In the genomic region with DNA sequence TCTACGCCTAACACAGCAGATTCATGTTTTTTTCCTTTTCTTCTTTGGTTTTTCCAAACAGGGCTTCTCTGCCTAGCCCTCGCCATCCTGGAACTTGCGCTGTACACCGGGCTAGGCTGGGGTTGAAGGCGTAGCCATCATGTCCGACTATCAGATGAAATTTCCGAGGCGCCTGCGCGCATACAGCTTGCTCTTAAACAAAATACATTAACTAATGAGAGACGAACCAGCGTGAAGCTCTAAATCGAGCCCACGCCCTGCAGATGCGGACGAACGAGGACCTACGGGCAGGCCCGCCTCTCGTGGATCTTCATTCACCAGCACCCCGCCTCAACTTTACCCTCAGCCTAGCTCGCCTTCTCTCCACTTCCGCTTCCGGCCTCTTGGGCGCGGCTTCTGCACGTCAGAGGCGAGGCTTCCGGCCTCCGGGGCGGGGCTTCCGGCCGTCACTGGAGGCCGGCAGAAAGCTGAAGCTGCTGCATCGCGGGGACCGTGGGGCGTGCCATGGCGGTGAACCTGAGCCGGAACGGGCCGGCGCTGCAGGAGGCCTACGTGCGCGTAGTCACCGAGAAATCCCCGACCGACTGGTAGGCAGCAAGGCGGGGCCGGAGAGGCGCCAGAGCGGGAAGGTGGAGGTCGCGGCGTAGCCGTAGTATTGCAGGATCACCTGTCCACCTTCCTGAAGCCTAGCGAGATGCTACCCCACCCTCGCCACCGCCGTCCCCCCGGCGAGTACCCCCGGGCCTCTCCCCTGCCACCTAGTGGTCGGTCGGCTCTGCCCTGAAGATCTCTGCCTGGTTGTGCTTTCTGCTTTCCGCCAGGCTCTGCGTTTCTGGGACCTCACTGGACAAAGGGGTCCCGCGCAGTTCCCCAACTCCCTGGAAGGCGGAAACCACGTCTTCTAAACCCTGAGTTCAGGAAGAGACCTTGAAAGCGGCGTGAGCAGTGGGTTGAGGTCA, we compare ENCODE assay signal across 8 mouse cellular contexts. TPM values are rescaled to one million over a fixed set of nuclear protein-coding genes. Genes with fewer than 3 reads are reported as not detected.
DNase-seq lines count a peak whose midpoint lies in the region; ATAC-seq lines count a peak whose summit lies in the region.

Gene Dbnl (plus strand): TSS at position 433 of the 959 bp plus-strand sequence.

- H3K4me3 ChIP-seq in hindbrain, embryonic 11.5 days (ENCODE audit: low read depth, low read length): peak within 1 kb of the TSS; percentile 75

- H3K27ac ChIP-seq in hindbrain, embryonic 11.5 days (ENCODE audit: low read depth, low read length): peak within 1 kb of the TSS; percentile 83

- peak within 1 kb of the TSS; percentile 85 for H3K9ac ChIP-seq in hindbrain, embryonic 11.5 days (ENCODE audit: low read depth, low read length)

- H3K9me3 ChIP-seq in hindbrain, embryonic 11.5 days (ENCODE audit: control insufficient read depth, low read length): no peaks in the 10 kb centered on the region

- WGBS in hindbrain, embryonic 11.5 days: under 1% methylated on average over 74 of the region's 74 CpGs

- H3K4me1 ChIP-seq in hindbrain, embryonic 11.5 days (replicated peaks; ENCODE audit: control insufficient read depth, insufficient read depth, low read length): peaks cover 4% of the 10 kb centered on the region; the same call in 1 of the 2 replicates

- no peaks in the 10 kb centered on the region for H3K36me3 ChIP-seq in hindbrain, embryonic 11.5 days (ENCODE audit: control insufficient read depth, insufficient read depth, low read length)

- peak within 1 kb of the TSS; percentile 84 for H3K4me2 ChIP-seq in hindbrain, embryonic 11.5 days (replicated peaks; ENCODE audit: low read depth, low read length)

- H3K27me3 ChIP-seq in hindbrain, embryonic 11.5 days (ENCODE audit: control insufficient read depth, insufficient read depth, low read length): no peaks in the 10 kb centered on the region

- peak; percentile 97 for DNase-seq in Muller cell, postnatal 12 days (ENCODE audit: inconsistent ontology term)
- peak; percentile 95 for DNase-seq in cerebellum, adult 9-11 months
- DNase-seq in frontal cortex, adult 2 months (ENCODE audit: extremely low spot score in 1 of 2, low spot score in 1 of 2): peak; percentile 89 to 96
- peak; percentile 98 for DNase-seq in hindbrain, embryonic 11.5 days (ENCODE audit: low spot score)
- DNase-seq in layer of hippocampus, postnatal 10 days (ENCODE audit: low spot score in 2 of 2): peak; percentile 93 to 95
- peak; percentile 98 for DNase-seq in lung, postnatal 10 days
- DNase-seq in ovary, postnatal 36 days (ENCODE audit: low spot score): peak; percentile 95
- DNase-seq in thymus, postnatal 25 days: peak; percentile 98

- ATAC-seq in hindbrain, embryonic 11.5 days (ENCODE audit: low FRiP score): peak; percentile 97

RNA-seq across cellular contexts. Expression of gene Dbnl, which starts in this region (rescaled TPM):
- polyA plus RNA-seq in frontal cortex, adult 2 months (2012; rRNA removed): 74.8 and 85.2 TPM in 2 replicates
- polyA plus RNA-seq in hindbrain, embryonic 11.5 days (2014; fragmentation: Nextera tagmentation; extraction: Ambion mirVana): 141 and 144 TPM in 2 replicates
- total RNA-seq in layer of hippocampus, postnatal 10 days (2021): 10 to 100 TPM; 98.0 to 98.1 TPM

Comparison
In these comparisons a context has a peak if more than half of its experiments do, and no peak if none do; other contexts are left out.
1. Peak in every context shown above with its lines: DNase-seq, ATAC-seq, H3K4me3 ChIP-seq and H3K27ac ChIP-seq.